Mouse (Mus musculus) midbrain, embryonic 11.5 days (tissue): ENCODE measurements around the gene Tas2r113. TPM values are rescaled to one million over a fixed set of nuclear protein-coding genes. Genes with fewer than 3 reads are reported as not detected.
"Not testable (repeated sequence)": the region's sequence is repeated elsewhere in the genome, so short reads cannot be mapped to it uniquely, and the experiment has no call there.

ENCODE experiments used
- ATAC-seq: fragments of 200-750 bp; cut with Nextera tagmentation; 2 replicates; pipeline ENCODE4 v1.8.0; 2017; ENCODE audit warnings: moderate TSS enrichment, moderate library complexity; ENCODE audit not compliant: low FRiP score
- DNase-seq: peaks from one replicate; pipeline ENCODE4 v3.0.0; 2015; ENCODE audit warnings: low spot score; ENCODE audit errors: missing footprints
- H3K27ac ChIP-seq: fragments of 300-500 bp; sonication (generic); 2 replicates; pipeline ENCODE4 v1.5.1; 2014; ENCODE audit warnings: low read depth, low read length
- H3K27me3 ChIP-seq: fragments of 300-500 bp; sonication (generic); 2 replicates; pipeline ENCODE4 v1.6.1; 2014; ENCODE audit warnings: mild to moderate bottlenecking, low read length, moderate library complexity, mixed read lengths; ENCODE audit not compliant: control insufficient read depth, insufficient read depth
- H3K36me3 ChIP-seq: fragments of 300-500 bp; sonication (generic); 2 replicates; pipeline ENCODE4 v1.6.1; 2014; ENCODE audit warnings: mild to moderate bottlenecking, low read length, moderate library complexity, mixed read lengths; ENCODE audit not compliant: control insufficient read depth, insufficient read depth
- H3K4me1 ChIP-seq: fragments of 300-500 bp; sonication (generic); 2 replicates; pipeline ENCODE4 v1.6.1; 2014; ENCODE audit warnings: low read length; ENCODE audit not compliant: control insufficient read depth, insufficient read depth
- H3K4me2 ChIP-seq: fragments of 300-500 bp; sonication (generic); 2 replicates; pipeline ENCODE4 v1.6.1; 2014; ENCODE audit warnings: mild to moderate bottlenecking, moderate library complexity
- H3K4me3 ChIP-seq: fragments of 300-500 bp; sonication (generic); 2 replicates; pipeline ENCODE4 v1.5.1; 2014; ENCODE audit warnings: low read depth, low read length
- H3K9ac ChIP-seq: fragments of 300-500 bp; sonication (generic); 2 replicates; pipeline ENCODE4 v1.6.1; 2014; ENCODE audit warnings: low read length
- H3K9me3 ChIP-seq: fragments of 300-500 bp; sonication (generic); 2 replicates; pipeline ENCODE4 v1.6.1; 2016; ENCODE audit warnings: low read length; ENCODE audit not compliant: control insufficient read depth
- WGBS: fragments of 180-500 bp; shearing (Covaris S2); extraction: QIAGEN DNeasy Blood & Tissue Kit; methylation state at CpG from one replicate; pipeline ENCODE4 v1.1.7; 2014; 5-methylcytosine and 5-hydroxymethylcytosine counted together
- polyA plus RNA-seq: library from polyadenylated mRNA; unstranded; fragments of >200 nt; fragmentation: Nextera tagmentation; extraction: Ambion mirVana; gene quantifications from 2 replicates; pipeline ENCODE4 v1.2.1, GENCODE M21; 2014

The Tas2r113 gene
- not detected in 2 replicates for polyA plus RNA-seq

DNA sequence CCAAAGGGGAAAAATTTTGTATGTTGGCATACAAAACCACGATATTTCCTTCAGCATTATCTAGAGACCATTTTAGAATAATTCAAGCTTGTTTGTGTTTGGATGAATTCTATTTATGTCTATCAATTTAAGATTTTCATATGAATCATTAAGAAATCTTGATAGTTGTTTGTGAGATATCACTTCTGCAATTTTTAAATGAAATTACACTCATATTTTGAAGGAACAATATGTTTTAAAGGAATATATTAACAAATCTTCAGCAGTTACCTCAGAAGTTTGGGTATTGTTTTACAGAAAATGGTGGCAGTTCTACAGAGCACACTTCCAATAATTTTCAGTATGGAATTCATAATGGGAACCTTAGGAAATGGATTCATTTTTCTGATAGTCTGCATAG is at the start of gene Tas2r113:
Tas2r113 (plus strand) TSS at position 301 of the 400 bp plus-strand sequence.
- H3K4me2 ChIP-seq: no peak within 1 kb of the TSS
- no peak within 1 kb of the TSS for H3K4me3 ChIP-seq
- no peak within 1 kb of the TSS for H3K9ac ChIP-seq
- H3K27me3 ChIP-seq: no peaks in the 10 kb centered on the region
- H3K9me3 ChIP-seq: no peaks in the 10 kb centered on the region
- DNase-seq: no peak
- no peaks in the 10 kb centered on the region for H3K36me3 ChIP-seq
- 72% methylated on average over 1 of the region's 1 CpGs for WGBS
- H3K27ac ChIP-seq: no peak within 1 kb of the TSS
- no peaks in the 10 kb centered on the region for H3K4me1 ChIP-seq
- ATAC-seq: no peak

DNA sequence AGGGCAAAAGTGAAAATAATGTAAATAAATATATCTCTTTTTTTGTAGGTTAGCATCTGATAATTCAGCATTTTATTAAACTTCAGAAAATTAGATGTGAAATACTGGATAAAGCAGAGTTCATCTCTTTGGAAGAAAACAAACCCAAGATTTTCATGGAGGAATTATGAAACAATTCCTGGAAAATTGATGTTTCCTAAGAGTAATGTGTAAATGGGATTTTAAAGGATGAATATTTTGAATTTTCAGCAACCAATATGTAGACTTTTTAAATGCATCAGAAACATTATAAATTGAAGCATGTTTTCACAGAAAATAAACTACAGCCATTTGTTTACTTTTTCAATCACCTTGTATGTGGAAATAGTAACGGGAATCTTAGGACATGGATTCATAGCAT is 46.0 kb upstream of the Tas2r113 start, which contains the start of gene Tas2r123:
Tas2r123 (plus strand) TSS at position 301 of the 400 bp plus-strand sequence.
- WGBS: 94% methylated on average over 1 of the region's 1 CpGs
- H3K9me3 ChIP-seq: no peaks in the 10 kb centered on the region
- H3K4me2 ChIP-seq: no peak within 1 kb of the TSS

DNA sequence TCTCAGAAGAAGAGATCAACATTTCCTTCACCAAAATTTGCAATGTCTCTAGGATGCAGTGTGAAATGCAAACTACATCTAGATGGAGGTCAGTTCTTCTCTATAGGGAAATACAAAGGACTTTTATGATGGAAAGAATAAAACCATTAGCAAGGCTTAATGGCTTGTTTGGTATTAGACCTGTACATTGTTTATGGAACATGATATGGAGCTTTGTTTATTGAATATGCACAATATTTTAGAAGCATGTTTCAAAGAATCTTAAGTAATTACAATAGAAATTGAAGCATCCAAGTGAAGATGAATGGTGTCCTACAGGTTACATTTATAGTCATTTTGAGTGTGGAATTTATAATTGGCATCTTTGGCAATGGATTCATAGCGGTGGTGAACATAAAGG is 37.7 kb upstream of the Tas2r113 start, which contains the start of gene Tas2r116:
Tas2r116 (plus strand) TSS at position 301 of the 400 bp plus-strand sequence.
- Histone ChIP-seq H3K27me3 (no peaks in the 10 kb centered on the region), H3K4me2 (no peak within 1 kb of the TSS), H3K27ac (no peak within 1 kb of the TSS), H3K4me3 (no peak within 1 kb of the TSS), H3K9ac (no peak within 1 kb of the TSS), H3K4me1 (no peaks in the 10 kb centered on the region), H3K9me3 (no peaks in the 10 kb centered on the region), H3K36me3 (no peaks in the 10 kb centered on the region)
- 84% methylated on average over 1 of the region's 1 CpGs for WGBS
- DNase-seq: no peak
- ATAC-seq: no peak

More for the DNA sequence above, 46.0 kb upstream of the Tas2r113 start, which contains the start of gene Tas2r123:
- H3K36me3 ChIP-seq: no peaks in the 10 kb centered on the region
- no peak within 1 kb of the TSS for H3K4me3 ChIP-seq
- ATAC-seq (no peak), DNase-seq (no peak)
- H3K27ac ChIP-seq: no peak within 1 kb of the TSS
- H3K9ac ChIP-seq: no peak within 1 kb of the TSS
- no peaks in the 10 kb centered on the region for H3K4me1 ChIP-seq
- H3K27me3 ChIP-seq: no peaks in the 10 kb centered on the region

DNA sequence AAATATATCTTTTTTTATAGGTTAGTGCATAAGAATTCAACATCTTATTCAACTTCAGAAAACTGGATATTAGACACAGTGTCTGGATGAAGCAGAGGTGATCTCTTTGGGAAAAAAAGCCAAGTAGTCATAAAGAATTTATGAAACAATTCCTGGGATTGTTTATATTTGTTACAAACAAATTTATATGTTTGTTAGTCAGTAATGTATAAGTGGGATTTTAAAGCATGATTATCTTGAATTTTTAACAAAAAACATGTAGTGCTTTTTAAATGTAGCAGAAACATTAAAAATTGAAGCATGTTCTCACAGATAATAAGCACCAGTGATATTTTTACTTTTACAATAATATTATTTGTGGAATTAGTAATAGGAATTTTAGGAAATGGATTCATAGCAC is 25.1 kb upstream of the Tas2r113 start, which contains the start of gene Tas2r110:
Tas2r110 (plus strand) TSS at position 301 of the 400 bp plus-strand sequence.
- no peaks in the 10 kb centered on the region for H3K4me1 ChIP-seq
- no peak for DNase-seq
- H3K9ac ChIP-seq: no peak within 1 kb of the TSS
- H3K4me2 ChIP-seq: no peak within 1 kb of the TSS
- no peaks in the 10 kb centered on the region for H3K36me3 ChIP-seq
- no peak for ATAC-seq
- no peaks in the 10 kb centered on the region for H3K27me3 ChIP-seq
- H3K9me3 ChIP-seq: no peaks in the 10 kb centered on the region
- no peak within 1 kb of the TSS for H3K27ac ChIP-seq
- no peak within 1 kb of the TSS for H3K4me3 ChIP-seq

DNA sequence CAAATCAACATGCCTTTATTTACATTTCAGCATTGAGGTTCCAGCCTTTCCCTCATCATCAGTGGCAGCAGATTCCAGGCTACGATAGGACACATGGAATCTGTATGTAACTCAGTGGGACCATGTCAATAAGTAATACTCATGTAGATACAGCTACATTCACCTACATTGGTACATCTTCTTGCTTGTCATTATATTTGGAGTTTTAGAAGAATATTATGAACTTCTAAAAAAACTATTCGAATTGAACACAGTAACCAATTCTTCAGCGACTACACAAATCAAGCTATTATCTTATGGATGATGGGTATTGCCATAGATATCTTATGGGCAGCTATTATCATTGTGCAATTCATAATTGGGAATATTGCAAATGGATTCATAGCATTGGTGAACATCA is 16.5 kb downstream of the Tas2r113 start, which contains the start of gene Tas2r125:
Tas2r125 (plus strand) TSS at position 301 of the 400 bp plus-strand sequence.
- no peak for ATAC-seq
- no peaks in the 10 kb centered on the region for H3K36me3 ChIP-seq
- WGBS: 84% methylated on average over 3 of the region's 3 CpGs

DNA sequence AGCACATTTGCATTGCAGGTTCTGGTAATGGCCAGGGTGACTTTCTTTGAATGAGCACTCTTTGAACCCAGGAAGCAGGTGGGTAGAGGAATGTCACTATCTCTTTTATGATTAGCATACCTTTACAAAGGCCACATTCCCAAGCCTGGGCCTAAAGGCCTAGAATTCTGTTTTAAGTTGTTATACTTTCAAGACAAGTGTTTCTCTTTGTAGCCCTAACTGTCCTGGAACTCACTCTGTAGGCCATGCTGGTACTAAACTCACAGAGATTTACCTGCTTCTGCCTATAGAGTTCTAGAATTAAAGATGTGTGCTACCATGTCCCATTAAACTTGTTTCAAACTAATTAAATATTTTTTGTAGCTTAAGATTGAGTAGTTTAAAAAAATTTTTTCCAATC is 48.6 kb downstream of the Tas2r113 start:
- H3K36me3 ChIP-seq, H3K4me1 ChIP-seq, H3K27ac ChIP-seq, H3K27me3 ChIP-seq, DNase-seq, ATAC-seq, H3K9ac ChIP-seq, H3K4me3 ChIP-seq, H3K9me3 ChIP-seq, H3K4me2 ChIP-seq: not testable (repeated sequence)

More for the DNA sequence above, 16.5 kb downstream of the Tas2r113 start, which contains the start of gene Tas2r125:
- no peak within 1 kb of the TSS for H3K27ac ChIP-seq
- no peak within 1 kb of the TSS for H3K4me3 ChIP-seq
- no peak within 1 kb of the TSS for H3K4me2 ChIP-seq
- H3K27me3 ChIP-seq: no peaks in the 10 kb centered on the region
- H3K4me1 ChIP-seq: no peaks in the 10 kb centered on the region
- DNase-seq: no peak
- no peak within 1 kb of the TSS for H3K9ac ChIP-seq
- no peaks in the 10 kb centered on the region for H3K9me3 ChIP-seq

Other genes with a start within 250 kb of the Tas2r113 start
- gene A630073D07Rik, start 241.5 kb upstream of the Tas2r113 start, polyA plus RNA-seq: not detected in 2 replicates
- not detected in 2 replicates for gene Tas2r120, start 236.1 kb upstream of the Tas2r113 start, polyA plus RNA-seq
- not detected in 2 replicates for gene Tas2r121, start 192.0 kb upstream of the Tas2r113 start, polyA plus RNA-seq
- not detected in 2 replicates for gene Tas2r122, start 181.1 kb upstream of the Tas2r113 start, polyA plus RNA-seq
- gene Tas2r115, start 155.0 kb upstream of the Tas2r113 start, polyA plus RNA-seq: not detected in 2 replicates
- not detected in 2 replicates for gene Tas2r124, start 138.3 kb upstream of the Tas2r113 start, polyA plus RNA-seq
- gene Tas2r102, start 130.9 kb upstream of the Tas2r113 start, polyA plus RNA-seq: not detected in 2 replicates
- not detected in 2 replicates for gene Tas2r136, start 114.8 kb upstream of the Tas2r113 start, polyA plus RNA-seq
- gene Tas2r117, start 90.2 kb upstream of the Tas2r113 start, polyA plus RNA-seq: not detected in 2 replicates
- gene Tas2r123, start 45.9 kb upstream of the Tas2r113 start, polyA plus RNA-seq: not detected in 2 replicates
- not detected in 2 replicates for gene Tas2r116, start 37.6 kb upstream of the Tas2r113 start, polyA plus RNA-seq
- gene Tas2r110, start 25.0 kb upstream of the Tas2r113 start, polyA plus RNA-seq: not detected in 2 replicates
- gene Tas2r125, start 16.6 kb downstream of the Tas2r113 start, polyA plus RNA-seq: not detected in 2 replicates
- not detected in 2 replicates for gene Tas2r129, start 58.1 kb downstream of the Tas2r113 start, polyA plus RNA-seq
- gene Tas2r131, start 64.9 kb downstream of the Tas2r113 start, polyA plus RNA-seq: not detected in 2 replicates
- gene Tas2r109, start 88.0 kb downstream of the Tas2r113 start, polyA plus RNA-seq: not detected in 2 replicates
- not detected in 2 replicates for gene Tas2r103, start 144.1 kb downstream of the Tas2r113 start, polyA plus RNA-seq
- gene Tas2r140, start 162.8 kb downstream of the Tas2r113 start, polyA plus RNA-seq: not detected in 2 replicates
- gene Smim10l1, start 211.9 kb downstream of the Tas2r113 start, polyA plus RNA-seq: 81.3 and 88.2 TPM in 2 replicates